Mouse (Mus musculus): ENCODE data around the gene Olfr30. TPM values are rescaled to one million over a fixed set of nuclear protein-coding genes. Genes with fewer than 3 reads are reported as not detected.

Olfr30 gene
- total and polyA plus RNA-seq, 3 experiments: not detected

GRCm38 (mm10) chr11:58418336-58418735, 43.7 kb downstream of the Olfr30 start:
- no peak for DNase-seq (ENCODE audit: extremely low read depth)
- TF ChIP-seq KAT2A (IDR thresholded peaks at IDR 0.05; ENCODE audit: insufficient replicate concordance, low read length) (no peak), IRF4 (IDR thresholded peaks at IDR 0.05; ENCODE audit: low read depth, low read length) (no peak), TCF12 (IDR thresholded peaks at IDR 0.05; ENCODE audit: low read depth, low read length) (no peak), CTCF (conservative IDR thresholded peaks at IDR 0.05 in 1 of 2, IDR thresholded peaks at IDR 0.05 in 1 of 2; ENCODE audit: low read depth in 2 of 2, low read length in 2 of 2) (no peak), MAZ (IDR thresholded peaks at IDR 0.05; ENCODE audit: low read depth, low read length) (no peak), BHLHE40 (IDR thresholded peaks at IDR 0.05; ENCODE audit: low read depth, low read length) (no peak), ZMIZ1 (IDR thresholded peaks at IDR 0.05; ENCODE audit: low read depth, low read length) (no peak), ELF1 (IDR thresholded peaks at IDR 0.05; ENCODE audit: low read depth, low read length) (no peak), POLR2A (IDR thresholded peaks at IDR 0.05; ENCODE audit: low read depth, low read length) (no peak), POLR2AphosphoS2 (IDR thresholded peaks at IDR 0.05; ENCODE audit: low read depth, low read length) (no peak), HCFC1 (IDR thresholded peaks at IDR 0.05; ENCODE audit: low read depth, low read length) (no peak), MEF2A (IDR thresholded peaks at IDR 0.05; ENCODE audit: borderline replicate concordance, low read depth, low read length) (no peak), USF2 (conservative IDR thresholded peaks at IDR 0.05; ENCODE audit: low read depth, low read length) (no peak)
- no peaks in the 10 kb centered on the region for H3K4me1 ChIP-seq (ENCODE audit: control insufficient read depth in 1 of 2, insufficient read depth in 2 of 2)
- no peak overlapping the region for H3K9ac ChIP-seq (ENCODE audit: insufficient read depth, low read depth)
- H3K4me2 ChIP-seq (ENCODE audit: insufficient read depth, low read depth, poor library complexity, severe bottlenecking): no peak overlapping the region
- H3K4me3 ChIP-seq (replicated peaks in 1 of 3; ENCODE audit: low read depth in 2 of 3, low read length in 2 of 3, poor library complexity in 1 of 3): no peak overlapping the region
- dilution Hi-C loops (cut with MboI; ENCODE audit: extremely low pct_ligation_motif_present, extremely low pct_unique_long_range_greater_than_20kb, low sequenced_read_pairs): no loop called here
- H3K27ac ChIP-seq (ENCODE audit: insufficient read depth, low read depth): no peak overlapping the region
- peaks cover 2% of the 10 kb centered on the region for H3K9me3 ChIP-seq (replicated peaks; ENCODE audit: low read length)
- no peaks in the 10 kb centered on the region for H3K79me2 ChIP-seq (replicated peaks; ENCODE audit: control insufficient read depth, extremely low read depth, insufficient read depth, poor library complexity, severe bottlenecking)
- in situ Hi-C loops (cut with MboI; ENCODE audit: low pct_ligation_motif_present, low pct_unique_long_range_greater_than_20kb, low sequenced_read_pairs): no loop called here
- peaks cover 96% of the 10 kb centered on the region for H3K27me3 ChIP-seq (replicated peaks)
- no peaks in the 10 kb centered on the region for H3K36me3 ChIP-seq (replicated peaks in 1 of 2; ENCODE audit: control insufficient read depth in 1 of 2, insufficient read depth in 1 of 2, low read length in 1 of 2)

DNA sequence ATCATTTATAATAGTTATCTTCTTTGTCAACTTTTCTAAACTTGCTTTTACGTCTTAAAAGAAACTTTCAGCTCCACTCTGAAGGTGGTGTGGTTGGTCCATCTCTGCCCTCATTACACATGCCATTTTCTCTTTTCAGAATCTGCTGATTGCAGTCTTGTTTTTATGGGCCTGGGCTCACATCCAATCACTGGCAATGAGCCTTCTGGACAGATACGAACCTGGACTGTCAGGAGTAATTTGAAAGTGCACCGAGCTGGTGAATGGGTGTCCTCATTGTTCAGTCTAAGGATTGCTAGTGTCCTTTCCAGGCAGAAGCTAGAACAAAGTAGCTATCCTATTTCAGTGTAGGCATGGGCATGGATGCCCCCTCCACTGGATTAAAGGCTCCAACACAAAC, 54.0 kb downstream of the Olfr30 start:
- no peaks in the 10 kb centered on the region for H3K36me3 ChIP-seq (replicated peaks in 1 of 2; ENCODE audit: control insufficient read depth in 1 of 2, insufficient read depth in 1 of 2, low read length in 1 of 2)
- no peak overlapping the region for H3K9ac ChIP-seq (ENCODE audit: insufficient read depth, low read depth)
- dilution Hi-C loops (cut with MboI; ENCODE audit: extremely low pct_ligation_motif_present, extremely low pct_unique_long_range_greater_than_20kb, low sequenced_read_pairs) (no loop called here), in situ Hi-C loops (cut with MboI; ENCODE audit: low pct_ligation_motif_present, low pct_unique_long_range_greater_than_20kb, low sequenced_read_pairs) (no loop called here)
- DNase-seq (ENCODE audit: extremely low read depth): no peak
- H3K4me2 ChIP-seq (ENCODE audit: insufficient read depth, low read depth, poor library complexity, severe bottlenecking): no peak overlapping the region
- TF ChIP-seq ELF1 (IDR thresholded peaks at IDR 0.05; ENCODE audit: low read depth, low read length): no peak
- no peak for TF ChIP-seq KAT2A (IDR thresholded peaks at IDR 0.05; ENCODE audit: insufficient replicate concordance, low read length)
- TF ChIP-seq MAFK (IDR thresholded peaks at IDR 0.05; ENCODE audit: insufficient replicate concordance, low read length): no peak
- TF ChIP-seq USF2 (conservative IDR thresholded peaks at IDR 0.05; ENCODE audit: low read depth, low read length): no peak
- TF ChIP-seq CHD2 (IDR thresholded peaks at IDR 0.05; ENCODE audit: low read length): no peak
- no peak overlapping the region for H3K27ac ChIP-seq (ENCODE audit: insufficient read depth, low read depth)
- no peak overlapping the region for H3K4me3 ChIP-seq (replicated peaks in 1 of 3; ENCODE audit: low read depth in 2 of 3, low read length in 2 of 3, poor library complexity in 1 of 3)
- H3K4me1 ChIP-seq (ENCODE audit: control insufficient read depth in 1 of 2, insufficient read depth in 2 of 2): no peaks in the 10 kb centered on the region
- H3K9me3 ChIP-seq (replicated peaks; ENCODE audit: low read length): peaks cover under 1% of the 10 kb centered on the region
- peaks cover 76% of the 10 kb centered on the region for H3K27me3 ChIP-seq (replicated peaks)
- H3K79me2 ChIP-seq (replicated peaks; ENCODE audit: control insufficient read depth, extremely low read depth, insufficient read depth, poor library complexity, severe bottlenecking): no peaks in the 10 kb centered on the region

Other genes starting within 250 kb of the Olfr30 start
Only the 20 nearest of the 22 such genes appear.
- not detected in 2 replicates for gene 4930438A08Rik, start 187.5 kb downstream of the Olfr30 start, total RNA-seq (2012; rRNA removed)
- gene 4930438A08Rik, start 187.5 kb downstream of the Olfr30 start, total RNA-seq (2014; rRNA removed): not detected in 2 replicates
- gene 4930438A08Rik, start 187.5 kb downstream of the Olfr30 start, polyA plus RNA-seq (2012; ENCODE audit: insufficient read length, low read depth): not detected in 2 replicates
- 14.7 and 18.7 TPM in 2 replicates for gene Zfp692, start 155.2 kb downstream of the Olfr30 start, total RNA-seq (2012; rRNA removed)
- 13.1 and 14.2 TPM in 2 replicates for gene Zfp692, start 155.2 kb downstream of the Olfr30 start, total RNA-seq (2014; rRNA removed)
- 17.6 and 17.7 TPM in 2 replicates for gene Zfp692, start 155.2 kb downstream of the Olfr30 start, polyA plus RNA-seq (2012; ENCODE audit: insufficient read length, low read depth)
- 34.9 and 43.7 TPM in 2 replicates for gene Zfp672, start 131.9 kb downstream of the Olfr30 start, total RNA-seq (2012; rRNA removed)
- gene Zfp672, start 131.9 kb downstream of the Olfr30 start, total RNA-seq (2014; rRNA removed): 38.8 and 40.5 TPM in 2 replicates
- gene Zfp672, start 131.9 kb downstream of the Olfr30 start, polyA plus RNA-seq (2012; ENCODE audit: insufficient read length, low read depth): 27.4 and 31.2 TPM in 2 replicates
- gene Sh3bp5l, start 131.5 kb downstream of the Olfr30 start, total RNA-seq (2012; rRNA removed): 26.1 and 27.7 TPM in 2 replicates
- 18.1 and 18.6 TPM in 2 replicates for gene Sh3bp5l, start 131.5 kb downstream of the Olfr30 start, total RNA-seq (2014; rRNA removed)
- 22.2 and 22.8 TPM in 2 replicates for gene Sh3bp5l, start 131.5 kb downstream of the Olfr30 start, polyA plus RNA-seq (2012; ENCODE audit: insufficient read length, low read depth)
- gene Lypd8, start 83.2 kb downstream of the Olfr30 start, total RNA-seq (2012; rRNA removed): not detected in 2 replicates
- not detected in 2 replicates for gene Lypd8, start 83.2 kb downstream of the Olfr30 start, total RNA-seq (2014; rRNA removed)
- not detected in 2 replicates for gene Lypd8, start 83.2 kb downstream of the Olfr30 start, polyA plus RNA-seq (2012; ENCODE audit: insufficient read length, low read depth)
- gene 1810065E05Rik, start 41.2 kb downstream of the Olfr30 start, total RNA-seq (2012; rRNA removed): not detected in 2 replicates
- not detected in 2 replicates for gene 1810065E05Rik, start 41.2 kb downstream of the Olfr30 start, total RNA-seq (2014; rRNA removed)
- gene 1810065E05Rik, start 41.2 kb downstream of the Olfr30 start, polyA plus RNA-seq (2012; ENCODE audit: insufficient read length, low read depth): not detected in 2 replicates
- not detected in 2 replicates for gene Gm12253, start 29.7 kb downstream of the Olfr30 start, total RNA-seq (2012; rRNA removed)
- gene Gm12253, start 29.7 kb downstream of the Olfr30 start, total RNA-seq (2014; rRNA removed): not detected in 2 replicates
- not detected in 2 replicates for gene Gm12253, start 29.7 kb downstream of the Olfr30 start, polyA plus RNA-seq (2012; ENCODE audit: insufficient read length, low read depth)
- gene Lypd9, start 9.3 kb downstream of the Olfr30 start, total RNA-seq (2012; rRNA removed): not detected in 2 replicates
- not detected in 2 replicates for gene Lypd9, start 9.3 kb downstream of the Olfr30 start, total RNA-seq (2014; rRNA removed)
- gene Lypd9, start 9.3 kb downstream of the Olfr30 start, polyA plus RNA-seq (2012; ENCODE audit: insufficient read length, low read depth): not detected in 2 replicates
- gene Olfr332, start 30.3 kb upstream of the Olfr30 start, total RNA-seq (2012; rRNA removed): not detected in 2 replicates
- gene Olfr332, start 30.3 kb upstream of the Olfr30 start, total RNA-seq (2014; rRNA removed): not detected in 2 replicates
- not detected in 2 replicates for gene Olfr332, start 30.3 kb upstream of the Olfr30 start, polyA plus RNA-seq (2012; ENCODE audit: insufficient read length, low read depth)
- gene Olfr331, start 40.3 kb upstream of the Olfr30 start, total RNA-seq (2012; rRNA removed): not detected in 2 replicates
- gene Olfr331, start 40.3 kb upstream of the Olfr30 start, total RNA-seq (2014; rRNA removed): not detected in 2 replicates
- not detected in 2 replicates for gene Olfr331, start 40.3 kb upstream of the Olfr30 start, polyA plus RNA-seq (2012; ENCODE audit: insufficient read length, low read depth)
- not detected in 2 replicates for gene Olfr330, start 72.6 kb upstream of the Olfr30 start, total RNA-seq (2012; rRNA removed)
- not detected in 2 replicates for gene Olfr330, start 72.6 kb upstream of the Olfr30 start, total RNA-seq (2014; rRNA removed)
- not detected in 2 replicates for gene Olfr330, start 72.6 kb upstream of the Olfr30 start, polyA plus RNA-seq (2012; ENCODE audit: insufficient read length, low read depth)
- not detected in 2 replicates for gene Olfr329-ps, start 84.2 kb upstream of the Olfr30 start, total RNA-seq (2012; rRNA removed)
- gene Olfr329-ps, start 84.2 kb upstream of the Olfr30 start, total RNA-seq (2014; rRNA removed): not detected in 2 replicates
- gene Olfr329-ps, start 84.2 kb upstream of the Olfr30 start, polyA plus RNA-seq (2012; ENCODE audit: insufficient read length, low read depth): not detected in 2 replicates
- not detected in 2 replicates for gene Olfr328, start 93.4 kb upstream of the Olfr30 start, total RNA-seq (2012; rRNA removed)
- gene Olfr328, start 93.4 kb upstream of the Olfr30 start, total RNA-seq (2014; rRNA removed): not detected in 2 replicates
- gene Olfr328, start 93.4 kb upstream of the Olfr30 start, polyA plus RNA-seq (2012; ENCODE audit: insufficient read length, low read depth): not detected in 2 replicates
- not detected in 2 replicates for gene Olfr224, start 108.3 kb upstream of the Olfr30 start, total RNA-seq (2012; rRNA removed)
- gene Olfr224, start 108.3 kb upstream of the Olfr30 start, total RNA-seq (2014; rRNA removed): not detected in 2 replicates
- gene Olfr224, start 108.3 kb upstream of the Olfr30 start, polyA plus RNA-seq (2012; ENCODE audit: insufficient read length, low read depth): not detected in 2 replicates
- gene Olfr325, start 115.5 kb upstream of the Olfr30 start, total RNA-seq (2012; rRNA removed): not detected in 2 replicates
- not detected in 2 replicates for gene Olfr325, start 115.5 kb upstream of the Olfr30 start, total RNA-seq (2014; rRNA removed)
- not detected in 2 replicates for gene Olfr325, start 115.5 kb upstream of the Olfr30 start, polyA plus RNA-seq (2012; ENCODE audit: insufficient read length, low read depth)
- gene Olfr324, start 132.8 kb upstream of the Olfr30 start, total RNA-seq (2012; rRNA removed): not detected in 2 replicates
- not detected in 2 replicates for gene Olfr324, start 132.8 kb upstream of the Olfr30 start, total RNA-seq (2014; rRNA removed)
- not detected in 2 replicates for gene Olfr324, start 132.8 kb upstream of the Olfr30 start, polyA plus RNA-seq (2012; ENCODE audit: insufficient read length, low read depth)
- not detected in 2 replicates for gene 2210407C18Rik, start 153.8 kb upstream of the Olfr30 start, total RNA-seq (2012; rRNA removed)
- not detected in 2 replicates for gene 2210407C18Rik, start 153.8 kb upstream of the Olfr30 start, total RNA-seq (2014; rRNA removed)
- not detected in 2 replicates for gene 2210407C18Rik, start 153.8 kb upstream of the Olfr30 start, polyA plus RNA-seq (2012; ENCODE audit: insufficient read length, low read depth)
- gene Olfr323, start 168.2 kb upstream of the Olfr30 start, total RNA-seq (2012; rRNA removed): not detected in 2 replicates
- gene Olfr323, start 168.2 kb upstream of the Olfr30 start, total RNA-seq (2014; rRNA removed): not detected in 2 replicates
- gene Olfr323, start 168.2 kb upstream of the Olfr30 start, polyA plus RNA-seq (2012; ENCODE audit: insufficient read length, low read depth): not detected in 2 replicates
- not detected in 2 replicates for gene Trim58, start 178.2 kb upstream of the Olfr30 start, total RNA-seq (2012; rRNA removed)
- gene Trim58, start 178.2 kb upstream of the Olfr30 start, total RNA-seq (2014; rRNA removed): not detected in 2 replicates
- not detected in 2 replicates for gene Trim58, start 178.2 kb upstream of the Olfr30 start, polyA plus RNA-seq (2012; ENCODE audit: insufficient read length, low read depth)
- gene Olfr322, start 196.5 kb upstream of the Olfr30 start, total RNA-seq (2012; rRNA removed): not detected in 2 replicates
- not detected in 2 replicates for gene Olfr322, start 196.5 kb upstream of the Olfr30 start, total RNA-seq (2014; rRNA removed)
- not detected in 2 replicates for gene Olfr322, start 196.5 kb upstream of the Olfr30 start, polyA plus RNA-seq (2012; ENCODE audit: insufficient read length, low read depth)

Measured in CH12.LX (cell line).